Mouse (Mus musculus) lung, adult 2 months (tissue): ENCODE measurements around the gene Slc13a2.

Experiments
- CTCF ChIP-seq: fragments of 200-500 bp; IDR thresholded peaks from 2 replicates; pipeline ENCODE4 v1.5.1; 2011; ENCODE audit warnings: mild to moderate bottlenecking, low read length, control low read depth; ENCODE audit not compliant: insufficient read depth
- POLR2A ChIP-seq: fragments of 200-500 bp; IDR thresholded peaks from 2 replicates; pipeline ENCODE4 v1.6.1; 2011; ENCODE audit warnings: low read depth, mild to moderate bottlenecking, control low read depth, low read length, borderline replicate concordance; ENCODE audit errors: extremely low read depth

GRCm38 (mm10) chr11:78465568-78466180 is 43.7 kb upstream of the Slc13a2 start, which contains the start of gene Slc46a1:
- TF ChIP-seq POLR2A (no peak), CTCF (no peak)
